Mouse (Mus musculus) embryo, embryonic 11 days (tissue): ENCODE results near the gene Zfp963.
A peak's percentile ranks its signal among the peaks of the same experiment; 100 is the strongest.
"Not testable (repeated sequence)": the region's sequence is repeated elsewhere in the genome, so short reads cannot be mapped to it uniquely, and the experiment has no call there.

Experiments
- DNase-seq: peaks from one replicate; pipeline ENCODE4 v3.0.0-alpha.2; 2015

Zfp963 gene

DNA sequence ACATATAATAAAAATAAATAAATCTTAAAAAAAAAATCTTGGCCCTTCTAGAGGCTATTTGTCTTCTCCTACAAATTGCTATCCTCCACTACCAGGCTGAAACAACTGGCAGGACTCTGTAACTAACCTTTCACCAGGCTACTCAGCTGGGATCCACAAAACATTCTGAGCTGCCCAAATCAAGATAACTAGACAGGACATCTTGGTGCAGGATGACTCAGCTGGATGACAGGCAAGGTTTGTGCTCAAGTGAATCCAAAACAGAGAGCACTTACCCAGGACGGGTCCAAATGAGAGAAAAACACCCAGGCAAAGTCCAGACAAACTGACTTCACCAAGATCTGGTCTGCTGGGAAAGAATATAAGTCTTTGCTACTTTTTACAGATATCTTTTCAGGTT lies 14.3 kb downstream of the Zfp963 start:
- no peak for DNase-seq

DNA sequence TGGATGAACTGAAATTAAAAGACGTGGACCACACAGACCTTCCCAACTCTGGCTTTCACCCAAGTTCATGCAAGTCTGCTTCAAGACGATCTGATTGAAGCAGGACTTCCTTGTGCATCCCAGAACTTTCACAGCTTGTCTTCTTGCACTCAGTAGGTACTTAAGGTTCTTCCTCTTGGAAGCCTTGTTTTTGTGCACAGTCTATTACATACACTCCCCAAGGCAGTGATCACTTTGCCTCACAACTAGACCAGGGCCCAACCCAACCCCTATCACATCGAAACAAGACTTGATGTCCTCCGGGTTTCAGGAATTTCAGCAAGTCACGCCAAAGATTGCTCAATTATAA lies 32.6 kb downstream of the Zfp963 start:
- DNase-seq: no peak

DNA sequence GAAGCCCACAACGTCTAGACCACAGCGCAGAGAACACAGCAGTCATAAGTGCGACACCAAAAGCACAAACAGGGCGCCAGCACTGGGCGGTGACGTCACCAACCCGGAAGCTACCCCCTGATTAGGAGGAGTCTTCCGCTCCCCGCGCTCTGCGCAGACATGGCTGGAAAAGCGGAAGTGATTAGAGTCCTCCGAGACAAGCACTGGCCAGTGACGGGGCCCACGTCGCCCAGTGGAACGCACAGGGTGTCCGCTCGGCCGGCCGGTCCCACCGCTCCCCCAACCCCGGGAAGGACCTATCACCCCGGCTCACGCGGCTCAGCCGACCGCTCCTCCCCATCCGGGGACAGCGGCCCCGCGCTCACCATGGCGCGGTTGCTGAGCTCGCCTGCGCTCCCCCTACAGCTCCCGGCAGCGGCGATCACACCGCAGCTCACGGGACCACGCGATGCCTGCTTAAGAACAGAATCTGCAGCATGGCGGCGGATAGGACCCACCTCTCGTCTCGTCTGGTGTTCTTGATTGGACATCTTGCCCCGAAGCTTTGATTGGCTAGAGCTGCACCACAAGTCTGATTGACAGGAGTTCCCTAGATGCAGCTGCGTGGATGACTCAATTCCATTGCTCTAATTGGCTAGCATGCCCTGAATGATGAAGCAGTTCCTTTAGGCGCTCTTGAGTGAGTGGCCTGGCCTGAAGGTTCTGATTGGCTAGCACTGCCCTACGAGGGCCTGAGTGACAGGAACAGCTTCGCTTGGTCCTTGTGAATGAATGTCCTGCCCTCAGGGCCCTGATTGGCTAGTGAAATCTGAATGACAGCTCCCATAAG lies 33.2 kb downstream of the Zfp963 start:
- DNase-seq: peak; percentile 97

DNA sequence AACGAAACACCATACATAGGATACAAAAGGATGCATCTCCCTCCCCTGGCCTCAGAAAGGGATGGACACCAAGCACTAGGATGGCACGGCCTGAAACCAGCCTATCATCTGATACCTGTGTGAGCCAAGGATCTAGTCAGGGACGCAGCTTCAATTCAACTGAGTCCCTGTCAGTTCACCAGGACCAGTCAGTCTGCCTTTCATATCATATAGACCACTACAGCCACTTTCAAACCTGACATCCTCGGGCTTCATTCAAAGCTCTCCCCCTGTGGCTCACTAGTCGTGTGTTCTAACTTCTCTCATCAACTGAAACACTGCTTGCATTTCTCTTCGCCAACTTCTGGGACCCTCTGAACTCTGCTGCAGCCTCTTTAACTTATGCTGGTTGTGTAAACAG lies 34.4 kb downstream of the Zfp963 start:
- DNase-seq: no peak

GRCm38 (mm10) chr8:69713516-69713915 lies 36.3 kb downstream of the Zfp963 start:
- DNase-seq: no peak

- DNase-seq: not testable (repeated sequence)
Observed at GRCm38 (mm10) chr8:69710624-69711023, 39.1 kb downstream of the Zfp963 start, which contains the start of gene Zfp869. Gene Zfp869, minus strand, starts transcription at chr8:69710724.

- DNase-seq: no peak
Observed at GRCm38 (mm10) chr8:69701810-69702209, 48.0 kb downstream of the Zfp963 start.
